Mouse (Mus musculus) left cerebral cortex, adult 9 months (tissue): ENCODE data around the gene Tmc8.
"Not testable (repeated sequence)": the region's sequence is repeated elsewhere in the genome, so short reads cannot be mapped to it uniquely, and the experiment has no call there.

Source experiments
- DNase-seq, 2 experiments: peaks; one replicate each; pipeline ENCODE4 v3.0.0; 2022; ENCODE audit warnings: low spot score in 2 of 2

Tmc8 gene

GRCm38 (mm10) chr11:117825333-117826101 is 43.6 kb downstream of the Tmc8 start, which contains the start of the genes Afmid and Tk1:
TSS of gene Afmid (plus strand) at chr11:117825924.
TSS of gene Tk1 (minus strand) at chr11:117826092.
- no peak for DNase-seq

- no peak for DNase-seq
These were observed 44.3 kb downstream of the Tmc8 start for GRCm38 (mm10) chr11:117826164-117826563.

GRCm38 (mm10) chr11:117826916-117827315 is 45.0 kb downstream of the Tmc8 start:
- no peak for DNase-seq

- no peak for DNase-seq
These were observed 45.5 kb downstream of the Tmc8 start for GRCm38 (mm10) chr11:117827386-117827785.

GRCm38 (mm10) chr11:117828149-117828887 is 46.4 kb downstream of the Tmc8 start:
- no peak for DNase-seq

GRCm38 (mm10) chr11:117828888-117829604 is 47.2 kb downstream of the Tmc8 start:
- no peak for DNase-seq

- DNase-seq = no peak
These were observed 47.9 kb downstream of the Tmc8 start for GRCm38 (mm10) chr11:117829671-117830215.

GRCm38 (mm10) chr11:117830401-117830800 is 48.5 kb downstream of the Tmc8 start:
- no peak for DNase-seq

- DNase-seq = peak in 1 of 2 experiments; percentile 72
These were observed 50.5 kb downstream of the Tmc8 start for GRCm38 (mm10) chr11:117832086-117832969.

GRCm38 (mm10) chr11:117833509-117833908 is 51.6 kb downstream of the Tmc8 start:
- DNase-seq = not testable (repeated sequence)

- no peak for DNase-seq
These were observed 52.2 kb downstream of the Tmc8 start for GRCm38 (mm10) chr11:117834086-117834485.

- DNase-seq = peak in 1 of 2 experiments; percentile 66
These were observed 54.4 kb downstream of the Tmc8 start for GRCm38 (mm10) chr11:117836306-117836705.

- DNase-seq = no peak
These were observed 56.7 kb downstream of the Tmc8 start for GRCm38 (mm10) chr11:117838572-117838971.

GRCm38 (mm10) chr11:117839021-117839420 is 57.1 kb downstream of the Tmc8 start:
- DNase-seq = no peak

- DNase-seq = no peak
These were observed 59.0 kb downstream of the Tmc8 start for GRCm38 (mm10) chr11:117840910-117841309.
